Mouse (Mus musculus): ENCODE measurements around the gene Hoxa3. TPM values are rescaled to one million over a fixed set of nuclear protein-coding genes. Genes with fewer than 3 reads are reported as not detected.

The Hoxa3 gene
- total and polyA plus RNA-seq, 3 experiments = 0.08 to 0.38 (median 0.34) TPM

- Histone ChIP-seq H3K4me3 (replicated peaks in 1 of 3; ENCODE audit: low read depth in 2 of 3, low read length in 2 of 3, poor library complexity in 1 of 3) (no peak overlapping the region), H3K27me3 (replicated peaks) (no peaks in the 10 kb centered on the region), H3K4me1 (ENCODE audit: control insufficient read depth in 1 of 2, insufficient read depth in 2 of 2) (no peaks in the 10 kb centered on the region), H3K9ac (ENCODE audit: insufficient read depth, low read depth) (no peak overlapping the region), H3K9me3 (replicated peaks; ENCODE audit: low read length) (peaks cover 53% of the 10 kb centered on the region), H3K27ac (ENCODE audit: insufficient read depth, low read depth) (no peak overlapping the region), H3K79me2 (replicated peaks; ENCODE audit: control insufficient read depth, extremely low read depth, insufficient read depth, poor library complexity, severe bottlenecking) (no peaks in the 10 kb centered on the region), H3K36me3 (replicated peaks in 1 of 2; ENCODE audit: control insufficient read depth in 1 of 2, insufficient read depth in 1 of 2, low read length in 1 of 2) (peaks cover 11 to 63% of the 10 kb centered on the region in 2 experiments), H3K4me2 (ENCODE audit: insufficient read depth, low read depth, poor library complexity, severe bottlenecking) (no peak overlapping the region)
- DNase-seq (ENCODE audit: extremely low read depth) = no peak
- in situ Hi-C loops (cut with MboI; ENCODE audit: low pct_ligation_motif_present, low pct_unique_long_range_greater_than_20kb, low sequenced_read_pairs) = loop anchor here (10.0 kb wide), 2 partner anchors 645 to 1015 kb away; no protein-coding TSS in a partner anchor
- dilution Hi-C loops (cut with MboI; ENCODE audit: extremely low pct_ligation_motif_present, extremely low pct_unique_long_range_greater_than_20kb, low sequenced_read_pairs) = no loop called here
- TF ChIP-seq KAT2A (IDR thresholded peaks at IDR 0.05; ENCODE audit: insufficient replicate concordance, low read length) = no peak
Observed at GRCm38 (mm10) chr6:52229558-52230416, 16.7 kb upstream of the Hoxa3 start.

GRCm38 (mm10) chr6:52228475-52229465 is 15.6 kb upstream of the Hoxa3 start:
- TF ChIP-seq NRF1 (IDR thresholded peaks at IDR 0.05; ENCODE audit: low read depth, low read length) = no peak
- no peak for TF ChIP-seq MEF2A (IDR thresholded peaks at IDR 0.05; ENCODE audit: borderline replicate concordance, low read depth, low read length)
- no peak for TF ChIP-seq HCFC1 (IDR thresholded peaks at IDR 0.05; ENCODE audit: low read depth, low read length)
- TF ChIP-seq ZMIZ1 (IDR thresholded peaks at IDR 0.05; ENCODE audit: low read depth, low read length) = no peak
- TF ChIP-seq KAT2A (IDR thresholded peaks at IDR 0.05; ENCODE audit: insufficient replicate concordance, low read length) = no peak
- TF ChIP-seq E2F4 (IDR thresholded peaks at IDR 0.05; ENCODE audit: insufficient replicate concordance, low read depth, low read length) = no peak
- no peak for TF ChIP-seq POLR2AphosphoS2 (IDR thresholded peaks at IDR 0.05; ENCODE audit: low read depth, low read length)
- TF ChIP-seq TBP (conservative IDR thresholded peaks at IDR 0.05; ENCODE audit: low read depth, low read length) = no peak
- no peak for TF ChIP-seq BHLHE40 (IDR thresholded peaks at IDR 0.05; ENCODE audit: low read depth, low read length)
- TF ChIP-seq EP300 (IDR thresholded peaks at IDR 0.05; ENCODE audit: low read length) = no peak
- no peak for TF ChIP-seq JUND (conservative IDR thresholded peaks at IDR 0.05; ENCODE audit: low read depth, low read length)
- in situ Hi-C loops (cut with MboI; ENCODE audit: low pct_ligation_motif_present, low pct_unique_long_range_greater_than_20kb, low sequenced_read_pairs) (loop anchor here (10.0 kb wide), 2 partner anchors 644 to 1014 kb away; no protein-coding TSS in a partner anchor), dilution Hi-C loops (cut with MboI; ENCODE audit: extremely low pct_ligation_motif_present, extremely low pct_unique_long_range_greater_than_20kb, low sequenced_read_pairs) (no loop called here)
- Histone ChIP-seq H3K4me3 (replicated peaks in 1 of 3; ENCODE audit: low read depth in 2 of 3, low read length in 2 of 3, poor library complexity in 1 of 3) (no peak overlapping the region), H3K9me3 (replicated peaks; ENCODE audit: low read length) (peaks cover 43% of the 10 kb centered on the region), H3K36me3 (replicated peaks in 1 of 2; ENCODE audit: control insufficient read depth in 1 of 2, insufficient read depth in 1 of 2, low read length in 1 of 2) (peaks cover 9 to 53% of the 10 kb centered on the region in 2 experiments), H3K9ac (ENCODE audit: insufficient read depth, low read depth) (no peak overlapping the region), H3K79me2 (replicated peaks; ENCODE audit: control insufficient read depth, extremely low read depth, insufficient read depth, poor library complexity, severe bottlenecking) (no peaks in the 10 kb centered on the region), H3K4me1 (ENCODE audit: control insufficient read depth in 1 of 2, insufficient read depth in 2 of 2) (no peaks in the 10 kb centered on the region), H3K27me3 (replicated peaks) (no peaks in the 10 kb centered on the region), H3K27ac (ENCODE audit: insufficient read depth, low read depth) (no peak overlapping the region), H3K4me2 (ENCODE audit: insufficient read depth, low read depth, poor library complexity, severe bottlenecking) (no peak overlapping the region)
- no peak for DNase-seq (ENCODE audit: extremely low read depth)

Measured in CH12.LX (cell line).